Mouse (Mus musculus): ENCODE data around the gene Ank3.

The Ank3 gene

DNA sequence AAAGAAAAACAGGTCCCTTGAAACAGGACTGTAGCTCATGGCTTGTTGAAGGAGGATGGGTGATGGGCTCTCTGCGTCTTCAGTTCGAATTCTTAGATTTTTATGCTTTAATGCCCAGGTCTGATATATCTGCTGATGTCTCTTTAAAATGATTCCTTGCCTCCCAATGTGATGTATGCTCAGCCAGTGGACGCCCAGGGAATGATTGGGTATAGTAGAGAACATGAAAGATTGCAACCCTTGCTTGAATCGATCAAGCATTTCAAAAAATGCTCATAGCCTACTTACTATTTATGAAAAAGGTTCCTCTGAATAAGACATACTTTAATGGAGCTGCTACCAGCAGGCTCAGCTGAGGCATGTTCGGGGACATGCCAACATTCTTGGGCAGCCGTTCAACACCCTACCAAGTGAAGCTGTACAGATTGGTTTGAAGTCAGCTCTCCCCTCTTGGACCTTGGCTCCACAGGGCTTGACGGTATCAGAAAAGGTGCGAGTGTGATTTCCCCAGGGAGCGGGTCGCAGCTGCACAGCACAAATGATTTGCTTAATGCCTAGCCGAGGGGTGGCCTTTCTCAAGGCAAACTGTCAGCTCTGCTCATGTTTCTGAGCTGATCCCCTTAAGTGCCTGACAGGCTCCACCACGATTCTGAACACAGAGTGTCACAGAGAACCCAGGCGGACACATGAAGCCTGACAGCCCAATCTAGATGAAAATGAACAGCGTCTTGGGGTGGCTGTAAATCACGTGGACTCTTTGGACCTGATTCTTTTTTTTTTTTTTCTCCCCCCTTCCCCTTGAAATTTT is 136.8 kb downstream of the Ank3 start:
- DNase-seq (ENCODE audit: low read depth in 2 of 2, low spot score in 2 of 2): no peak

DNA sequence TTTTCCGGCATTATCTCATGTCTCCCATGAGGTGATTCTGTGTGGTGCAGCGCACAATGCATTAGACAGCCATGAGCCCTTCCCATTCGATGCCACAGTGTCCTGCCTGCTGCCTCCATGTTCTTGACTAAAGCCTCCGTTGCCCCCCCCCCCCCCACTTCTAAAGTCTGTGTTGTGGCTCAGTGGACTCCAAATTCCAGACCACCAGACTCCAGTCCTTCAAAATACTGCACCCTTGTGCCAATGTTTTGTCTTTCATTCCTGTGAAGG is 137.3 kb downstream of the Ank3 start:
- DNase-seq (ENCODE audit: low read depth in 2 of 2, low spot score in 2 of 2): no peak

DNA sequence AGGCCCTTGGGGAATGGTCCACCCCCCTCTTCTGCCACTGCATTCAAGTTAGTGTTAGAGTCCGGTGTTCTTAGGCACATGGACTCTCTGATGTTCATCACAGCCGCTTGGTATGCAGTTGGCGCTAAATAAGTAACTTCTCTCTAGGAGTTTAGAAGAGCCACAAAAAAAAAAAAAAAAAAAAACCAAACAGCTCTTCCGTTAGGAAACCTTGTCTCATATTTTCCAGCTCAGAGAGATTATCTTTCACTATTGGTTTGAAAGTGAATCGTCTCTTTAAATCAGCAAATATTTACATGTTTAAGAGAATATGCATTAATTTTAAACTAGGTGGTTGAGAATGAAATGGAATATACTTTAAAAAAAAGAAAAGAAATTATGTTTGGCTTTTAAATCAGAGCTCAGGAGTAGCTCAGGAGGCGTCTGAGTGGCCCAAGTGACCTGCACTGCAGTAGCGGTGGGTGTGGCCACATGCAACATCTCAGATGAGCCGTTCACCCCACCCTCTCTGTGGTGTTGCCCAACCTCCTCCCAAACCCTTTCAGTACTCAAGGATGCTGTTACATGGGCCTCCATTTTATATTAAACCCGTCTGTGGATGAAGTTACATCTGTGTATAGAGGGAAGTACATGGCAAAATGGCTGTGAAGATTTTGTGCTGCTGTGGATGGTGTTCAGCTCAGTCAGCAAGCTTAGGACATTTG is 138.0 kb downstream of the Ank3 start:
- DNase-seq (ENCODE audit: low read depth in 2 of 2, low spot score in 2 of 2): no peak

DNA sequence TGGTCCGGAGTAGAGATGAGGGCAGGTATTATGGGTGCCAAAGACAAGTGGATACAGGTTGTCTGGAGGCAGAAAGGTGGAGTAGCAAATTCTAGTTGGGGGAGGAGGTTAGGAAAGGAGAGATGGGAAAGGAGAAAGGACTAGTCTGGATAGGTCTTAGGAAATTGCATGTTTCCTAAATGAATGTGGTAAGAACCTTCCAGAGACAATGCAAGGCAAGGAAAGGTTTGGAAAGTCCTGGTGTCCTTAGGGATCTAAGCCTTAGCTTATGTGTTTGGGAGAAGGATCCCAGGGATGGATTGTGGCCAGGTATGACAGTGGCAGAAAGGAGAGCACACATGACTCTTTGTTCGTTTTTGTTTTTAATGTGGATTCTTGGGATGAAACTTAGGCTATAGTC is 139.7 kb downstream of the Ank3 start:
- DNase-seq (ENCODE audit: low read depth in 2 of 2, low spot score in 2 of 2): no peak

DNA sequence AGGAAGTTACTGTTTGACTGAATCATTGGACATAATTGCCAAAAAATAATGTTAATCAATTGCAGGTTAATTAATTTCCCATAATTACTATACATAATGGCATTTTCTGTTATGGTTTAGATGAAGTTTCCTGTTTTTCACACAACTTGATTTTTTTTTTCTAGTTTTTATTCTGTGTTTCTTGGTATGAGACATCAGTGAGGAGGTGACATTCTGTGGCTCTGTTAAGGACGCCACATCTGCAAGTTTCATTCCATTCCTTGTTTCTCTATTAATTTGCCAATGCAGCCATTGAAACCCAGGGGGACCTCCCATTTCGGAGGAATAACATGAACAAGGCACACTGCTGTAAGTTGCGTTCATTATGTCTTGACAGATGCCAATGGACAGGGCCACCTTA is 143.9 kb downstream of the Ank3 start:
- DNase-seq (ENCODE audit: low read depth in 2 of 2, low spot score in 2 of 2): no peak

DNA sequence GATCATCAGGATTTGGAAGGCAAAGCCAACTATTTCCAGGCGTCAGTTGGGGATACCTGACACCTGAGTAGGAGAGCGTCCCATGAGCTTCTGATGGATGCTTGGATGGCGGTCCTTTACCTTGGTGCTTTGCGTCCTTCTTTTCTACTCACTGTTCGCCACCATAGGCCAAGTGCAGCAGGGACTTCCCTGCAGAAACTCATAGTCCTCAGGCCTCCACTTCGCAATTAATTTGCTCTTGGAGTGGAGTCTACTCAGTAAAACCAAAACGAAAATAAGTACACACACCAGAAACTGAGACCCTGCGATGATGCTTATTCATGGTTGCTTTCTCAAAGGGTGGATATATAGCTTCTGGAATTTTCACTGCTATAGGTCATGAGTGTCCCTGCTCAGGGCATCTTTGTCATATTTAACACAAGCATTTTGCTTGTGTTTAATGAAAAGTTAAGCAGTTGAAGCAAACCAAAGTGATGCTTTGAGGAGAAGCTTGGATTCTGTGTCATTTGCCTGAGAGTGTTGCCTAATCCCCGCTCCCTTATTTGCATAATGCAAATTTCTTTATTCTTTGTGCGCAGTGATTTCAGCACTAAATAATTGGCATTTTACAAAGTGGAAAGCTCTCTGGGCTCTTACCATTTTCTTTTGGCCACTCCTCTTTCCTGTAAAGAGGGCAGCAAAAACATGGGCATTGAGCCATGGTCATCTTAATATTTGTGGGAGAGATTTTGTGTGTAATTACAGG is 145.5 kb downstream of the Ank3 start:
- DNase-seq (ENCODE audit: low read depth in 2 of 2, low spot score in 2 of 2): no peak

DNA sequence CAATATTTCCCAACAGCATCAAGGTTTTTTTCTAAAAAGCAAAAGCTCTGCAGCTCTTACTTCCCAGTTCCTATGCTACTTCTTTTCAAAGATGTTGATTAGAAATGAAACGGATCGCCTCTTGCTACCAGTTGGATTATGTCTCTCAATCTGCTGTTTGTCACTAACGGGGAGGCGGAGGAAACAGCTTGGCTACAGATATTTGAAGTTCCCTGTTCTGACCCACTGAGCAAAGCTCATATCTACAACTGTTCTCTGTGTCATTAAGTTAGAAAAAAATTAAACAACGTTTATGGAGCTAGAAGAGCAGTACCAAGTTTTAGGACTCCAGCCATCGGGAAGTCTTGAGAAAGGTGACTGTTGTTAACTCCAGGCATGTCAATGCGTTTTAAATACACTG is 146.1 kb downstream of the Ank3 start:
- DNase-seq (ENCODE audit: low read depth in 2 of 2, low spot score in 2 of 2): no peak

DNA sequence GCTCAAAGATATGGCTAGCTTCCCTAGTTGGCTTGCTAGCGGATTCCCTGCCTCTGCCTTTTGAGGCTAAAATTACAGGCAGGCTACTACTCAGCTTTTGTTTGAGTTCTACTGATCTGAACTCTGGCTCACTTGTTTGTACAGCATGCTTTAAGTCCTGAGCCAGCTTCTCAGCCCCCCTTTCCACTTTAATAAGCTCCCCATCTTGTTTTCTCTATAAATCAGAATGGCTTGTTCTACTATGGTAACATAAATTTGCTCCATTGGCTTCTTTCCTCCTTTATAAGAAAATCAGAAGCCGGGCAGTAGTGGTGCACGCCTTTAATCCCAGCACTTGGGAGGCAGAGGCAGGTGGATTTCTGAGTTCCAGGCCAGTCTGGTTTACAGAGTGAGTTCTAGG is 147.4 kb downstream of the Ank3 start:
- no peak for DNase-seq (ENCODE audit: low read depth in 2 of 2, low spot score in 2 of 2)

DNA sequence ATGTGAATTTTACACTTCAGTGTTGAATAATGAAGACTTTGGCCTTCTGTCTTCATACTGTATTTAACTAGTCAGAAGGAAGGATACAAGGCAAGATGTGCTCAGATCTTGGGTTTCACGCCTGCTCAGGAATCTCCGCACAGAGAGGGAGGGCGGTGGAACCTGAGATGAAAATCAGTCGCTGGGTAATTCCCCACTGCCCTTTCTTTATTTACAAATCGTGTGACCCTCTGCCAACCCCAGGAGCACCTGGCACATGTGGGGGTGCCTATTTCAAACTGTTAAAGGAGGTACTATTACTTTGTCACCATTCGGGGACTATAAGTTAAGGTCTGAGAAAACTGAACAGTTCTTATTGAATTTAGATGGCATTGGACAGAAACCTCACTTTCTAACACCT is 148.1 kb downstream of the Ank3 start:
- no peak for DNase-seq (ENCODE audit: low read depth in 2 of 2, low spot score in 2 of 2)

DNA sequence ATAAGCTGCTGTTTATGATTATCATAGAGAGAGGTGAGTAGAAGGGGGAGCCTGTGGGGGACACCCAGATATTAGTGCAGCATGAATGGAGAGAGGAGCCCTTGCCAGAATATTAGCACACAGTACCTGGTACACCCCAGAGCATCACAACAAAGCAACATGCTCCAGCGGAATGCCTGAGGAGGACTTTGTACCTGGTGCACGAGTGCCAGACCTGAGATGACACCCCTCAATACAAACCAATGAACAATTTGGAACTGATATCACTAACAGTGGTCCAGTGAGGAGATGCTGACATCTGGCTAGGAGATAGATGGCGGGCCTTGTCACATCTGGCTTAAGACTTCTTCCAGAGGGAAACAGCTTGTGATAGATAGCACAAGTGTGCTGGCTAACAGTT is 150.2 kb downstream of the Ank3 start:
- no peak for DNase-seq (ENCODE audit: low read depth in 2 of 2, low spot score in 2 of 2)

DNA sequence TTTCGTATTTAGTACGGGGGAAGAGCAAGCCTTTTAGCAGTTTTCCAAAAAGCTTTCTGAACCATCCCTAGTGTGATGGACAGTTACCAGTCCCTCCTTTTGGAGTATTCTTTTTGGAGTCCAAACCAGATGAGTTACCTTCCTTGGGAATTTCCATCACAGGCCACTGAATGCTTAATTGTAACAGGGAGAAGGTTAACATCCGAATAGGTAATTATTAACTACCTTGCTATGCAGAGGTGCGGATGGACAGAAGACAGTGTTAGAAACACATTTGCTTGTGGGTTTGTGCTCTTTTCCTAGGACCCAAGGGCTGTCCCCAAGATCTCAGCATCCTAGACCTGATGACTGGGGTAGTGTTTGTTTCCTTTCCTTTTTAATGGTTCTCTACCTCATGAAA is 150.6 kb downstream of the Ank3 start:
- no peak for DNase-seq (ENCODE audit: low read depth in 2 of 2, low spot score in 2 of 2)

DNA sequence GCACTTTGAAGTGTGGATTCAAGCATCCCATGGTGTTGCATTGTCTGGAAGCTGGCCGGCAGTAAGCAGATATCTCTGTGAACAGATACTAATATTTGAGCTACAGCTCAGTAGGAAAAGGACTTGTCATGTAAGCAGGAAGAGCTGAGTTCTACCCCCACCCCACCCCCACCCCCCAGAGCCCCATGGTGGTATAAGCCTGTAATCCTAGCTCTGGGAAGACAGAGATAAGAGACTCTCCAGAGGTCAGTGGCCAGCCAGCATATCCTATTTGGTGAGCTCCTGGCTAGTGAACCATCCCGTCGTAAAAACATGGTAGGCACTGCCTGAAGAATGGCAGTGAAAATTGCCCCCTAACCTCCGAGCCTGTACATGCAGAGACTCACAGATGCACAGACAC is 152.3 kb downstream of the Ank3 start:
- no peak for DNase-seq (ENCODE audit: low read depth in 2 of 2, low spot score in 2 of 2)

DNA sequence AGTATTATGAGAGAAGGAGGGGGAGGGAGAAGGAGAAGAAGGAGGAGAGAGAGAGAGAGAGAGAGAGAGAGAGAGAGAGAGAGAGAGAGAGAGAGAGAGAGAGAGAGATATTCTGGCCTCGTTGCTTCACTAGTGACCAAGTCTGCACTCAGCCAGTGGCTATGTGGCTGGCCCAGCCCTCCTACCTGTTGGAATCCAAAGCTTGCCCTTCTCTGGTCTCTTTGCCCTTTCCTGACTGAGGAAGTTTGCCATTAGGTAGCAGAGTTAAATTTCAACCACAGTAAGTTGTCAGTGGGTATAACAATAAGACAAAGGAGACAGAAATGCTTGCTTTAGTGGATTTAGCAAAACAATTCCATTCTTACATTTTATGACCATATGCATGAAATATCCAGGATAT is 154.5 kb downstream of the Ank3 start:
- no peak for DNase-seq (ENCODE audit: low read depth in 2 of 2, low spot score in 2 of 2)

DNA sequence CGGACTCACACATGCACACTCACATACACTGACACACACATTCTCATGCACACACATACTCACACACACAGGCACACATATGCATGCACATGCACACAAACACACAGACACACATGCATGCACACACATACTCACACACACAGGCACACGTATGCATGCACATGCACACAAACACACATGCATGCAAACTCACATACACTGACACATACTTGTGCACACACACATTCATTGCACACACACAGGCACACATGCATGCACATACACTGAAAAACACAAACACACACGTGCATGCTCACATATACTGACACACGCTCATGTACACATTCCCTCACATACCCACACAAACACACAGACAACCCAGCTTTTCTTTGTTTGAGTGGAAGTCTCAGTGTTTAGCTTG is 157.0 kb downstream of the Ank3 start:
- no peak for DNase-seq (ENCODE audit: low read depth in 2 of 2, low spot score in 2 of 2)

DNA sequence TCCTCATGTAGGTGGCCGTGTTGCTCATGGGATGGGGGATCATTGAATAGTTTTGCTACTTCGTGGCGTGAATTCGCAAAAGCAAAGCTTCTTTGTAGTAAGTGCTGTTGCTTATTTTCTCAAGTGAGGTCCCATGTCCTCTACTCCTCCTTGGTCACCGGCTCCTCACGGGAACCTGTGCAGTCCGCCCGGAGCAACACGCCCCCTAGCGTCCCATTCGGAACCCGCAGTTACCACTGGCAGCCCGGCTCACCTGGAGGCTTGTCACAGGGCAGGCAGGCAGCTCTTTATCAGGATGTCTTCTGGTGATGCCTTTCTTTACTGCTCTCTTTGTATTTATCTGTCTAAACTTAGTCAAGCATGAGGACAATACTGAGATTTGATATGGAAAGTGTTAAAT is 157.7 kb downstream of the Ank3 start:
- peak in 1 of 2 experiments; percentile 9 for DNase-seq (ENCODE audit: low read depth in 2 of 2, low spot score in 2 of 2)

DNA sequence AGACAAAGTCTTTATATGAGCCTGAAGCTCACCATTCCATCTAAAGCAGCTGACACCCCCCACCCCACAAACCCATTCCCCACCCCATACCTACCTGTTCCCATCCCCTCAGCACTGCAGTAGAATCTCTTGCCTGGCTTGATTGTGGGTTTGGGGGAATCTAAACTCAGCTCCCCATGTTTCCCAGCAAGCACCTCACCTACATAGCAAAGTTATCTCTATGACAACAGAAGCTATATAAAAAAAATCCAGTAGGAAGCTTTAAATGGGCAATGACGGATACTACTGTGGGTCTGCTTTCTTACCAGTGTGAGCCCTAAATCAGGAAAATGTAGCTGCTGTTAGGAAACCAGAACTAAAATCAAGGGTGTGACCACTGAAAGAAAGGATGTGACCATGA is 161.7 kb downstream of the Ank3 start:
- no peak for DNase-seq (ENCODE audit: low read depth in 2 of 2, low spot score in 2 of 2)

DNA sequence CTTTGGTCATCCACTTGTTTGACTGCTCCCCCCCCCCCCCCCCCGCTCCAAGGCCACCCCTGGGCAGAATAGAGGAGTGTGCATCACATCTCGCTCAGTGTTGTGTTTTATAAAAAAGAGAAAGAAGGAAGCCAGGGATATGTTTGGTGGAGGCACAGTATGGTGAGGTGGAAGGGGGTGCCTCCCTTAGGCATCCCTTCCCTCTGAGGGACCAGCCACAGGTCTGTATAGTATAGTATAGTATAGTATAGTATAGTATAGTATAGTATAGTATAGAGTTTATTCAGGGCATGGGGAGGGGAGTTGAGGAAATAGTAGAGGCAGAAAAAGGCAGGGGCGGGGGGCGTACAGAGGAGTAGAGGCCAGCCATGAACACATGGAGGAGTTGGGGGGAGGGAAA is 164.4 kb downstream of the Ank3 start:
- DNase-seq (ENCODE audit: low read depth in 2 of 2, low spot score in 2 of 2): no peak

DNA sequence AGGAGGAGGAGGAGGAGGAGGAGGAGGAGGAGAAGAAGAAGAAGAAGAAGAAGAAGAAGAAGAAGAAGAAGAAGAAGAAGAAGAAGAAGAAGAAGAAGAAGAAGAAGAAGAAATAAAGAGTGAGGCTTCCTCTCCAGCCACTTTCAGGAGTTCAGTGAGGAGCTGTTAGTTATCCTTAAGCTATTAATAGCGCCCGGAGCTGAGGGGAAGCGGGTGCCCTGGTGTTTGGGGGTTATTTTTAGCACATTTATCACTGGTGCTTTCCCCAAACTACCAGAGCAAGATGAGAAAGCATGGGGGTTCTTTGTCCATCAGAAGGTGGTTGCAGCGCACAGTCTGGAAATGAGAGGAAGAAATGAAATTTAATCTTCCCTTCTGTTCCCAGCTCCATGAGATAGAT is 166.5 kb downstream of the Ank3 start:
- DNase-seq (ENCODE audit: low read depth in 2 of 2, low spot score in 2 of 2): no peak

DNA sequence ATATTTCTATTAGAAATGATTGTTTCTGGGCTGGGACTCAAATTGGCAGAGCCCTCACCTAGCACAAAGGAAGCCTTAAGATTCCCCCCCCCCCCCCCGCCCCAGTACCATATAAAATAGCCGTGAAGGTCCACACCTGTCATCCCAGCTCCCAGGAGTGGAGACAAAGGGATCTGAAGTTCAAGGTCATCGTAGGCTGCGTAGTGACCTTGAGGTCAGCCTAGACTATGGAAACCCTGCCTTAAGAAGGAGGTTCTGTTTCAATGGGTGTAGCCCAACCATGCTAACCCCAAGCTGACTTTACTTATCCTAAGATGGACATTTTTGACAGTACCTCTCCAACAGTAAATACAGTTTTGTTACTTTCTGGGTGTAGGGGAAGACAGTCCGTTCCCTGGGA is 170.4 kb downstream of the Ank3 start:
- DNase-seq (ENCODE audit: low read depth in 2 of 2, low spot score in 2 of 2): no peak

DNA sequence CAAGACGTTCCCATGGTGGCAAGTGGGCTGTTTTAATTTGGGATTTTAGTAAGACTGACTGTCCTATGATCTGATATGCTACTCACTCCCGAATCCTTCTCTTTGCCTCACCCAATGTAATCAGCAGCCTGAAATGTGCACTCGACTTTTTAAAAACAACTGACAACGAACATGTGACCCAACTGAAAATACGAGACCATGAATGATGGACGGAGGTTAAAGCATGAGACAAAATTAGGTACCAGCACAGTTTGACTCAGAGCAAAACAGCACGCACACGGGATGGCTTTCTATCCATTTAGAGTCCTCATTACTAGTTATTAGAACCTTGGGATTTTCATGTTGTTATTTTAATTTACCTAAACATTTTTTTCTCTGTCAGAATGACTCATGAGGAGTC is 171.2 kb downstream of the Ank3 start:
- DNase-seq (ENCODE audit: low read depth in 2 of 2, low spot score in 2 of 2): no peak

DNA sequence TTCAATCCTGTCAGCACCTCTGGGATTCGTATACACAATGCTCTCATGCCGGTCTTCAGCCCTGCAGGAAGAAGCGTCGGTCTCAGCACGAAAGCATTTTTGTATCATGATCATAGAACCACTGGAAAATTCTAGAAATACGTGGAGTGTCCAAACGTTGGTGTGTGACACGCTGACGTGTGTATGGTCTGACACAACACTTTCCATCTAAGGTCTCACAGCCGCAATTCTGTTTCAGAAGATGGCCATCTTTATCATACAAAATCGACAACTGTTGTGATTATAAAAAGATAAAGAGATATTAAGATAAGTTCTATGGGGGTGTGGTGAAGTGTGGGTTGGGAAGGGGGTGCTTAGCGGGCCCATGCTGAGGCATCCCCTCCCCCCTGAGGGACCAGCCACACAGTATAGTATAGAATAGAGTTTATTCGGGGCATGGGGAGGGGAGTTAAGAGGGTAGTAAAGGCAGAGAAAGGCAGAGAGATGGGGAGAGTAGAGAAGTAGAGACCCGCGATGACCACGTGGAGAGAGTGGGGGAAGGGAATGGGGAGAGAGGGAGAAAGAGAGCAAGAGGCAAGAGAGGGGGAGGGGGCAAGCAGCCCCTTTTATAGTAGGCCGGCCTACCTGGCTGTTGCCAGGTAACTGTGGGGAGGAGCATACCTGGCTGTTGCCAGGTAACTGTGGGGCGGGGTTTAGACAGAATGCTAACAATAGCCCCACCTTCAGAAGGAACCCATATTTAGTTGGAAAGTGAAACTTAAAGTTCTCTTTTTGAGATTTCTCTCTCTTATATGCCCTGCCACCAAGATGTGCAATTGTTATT is 172.1 kb downstream of the Ank3 start:
- DNase-seq (ENCODE audit: low read depth in 2 of 2, low spot score in 2 of 2): peak in 1 of 2 experiments; percentile 7

DNA sequence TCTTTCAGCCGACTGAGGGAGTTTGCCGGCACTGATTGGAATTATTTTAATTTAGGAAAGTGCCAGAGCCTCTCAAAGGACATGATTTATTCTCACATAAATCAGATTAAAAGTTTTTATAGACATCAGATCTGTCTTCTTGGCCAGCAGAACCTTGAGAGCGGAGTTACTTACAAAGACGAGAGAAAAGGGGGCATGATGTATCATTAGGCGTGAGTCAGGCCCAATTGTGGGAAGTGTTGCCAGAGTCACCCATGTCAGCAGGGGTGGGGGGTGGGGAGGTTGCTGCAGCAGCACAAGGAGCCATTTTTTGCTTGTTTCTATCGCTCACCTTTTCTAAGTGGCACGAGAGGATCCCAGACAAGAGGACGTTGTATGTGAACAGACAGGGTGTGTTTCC is 172.8 kb downstream of the Ank3 start:
- no peak for DNase-seq (ENCODE audit: low read depth in 2 of 2, low spot score in 2 of 2)

Measured in CD8-positive naive resting alpha-beta T cell, adult 2 months (primary cell).